Mouse (Mus musculus) cortical plate, adult 2 months (tissue): ENCODE results near the gene Tgfb3.

Experiments
- CTCF ChIP-seq: fragments of 200-500 bp; IDR thresholded peaks from 2 replicates; pipeline ENCODE4 v1.5.1; 2011; ENCODE audit warnings: mild to moderate bottlenecking, control low read depth, low read length; ENCODE audit not compliant: insufficient read depth; ENCODE audit errors: extremely low read depth
- POLR2A ChIP-seq: fragments of 200-500 bp; IDR thresholded peaks from 2 replicates; pipeline ENCODE4 v1.6.1; 2011; ENCODE audit warnings: mild to moderate bottlenecking, low read length, control low read depth; ENCODE audit not compliant: insufficient read depth; ENCODE audit errors: extremely low read depth

DNA sequence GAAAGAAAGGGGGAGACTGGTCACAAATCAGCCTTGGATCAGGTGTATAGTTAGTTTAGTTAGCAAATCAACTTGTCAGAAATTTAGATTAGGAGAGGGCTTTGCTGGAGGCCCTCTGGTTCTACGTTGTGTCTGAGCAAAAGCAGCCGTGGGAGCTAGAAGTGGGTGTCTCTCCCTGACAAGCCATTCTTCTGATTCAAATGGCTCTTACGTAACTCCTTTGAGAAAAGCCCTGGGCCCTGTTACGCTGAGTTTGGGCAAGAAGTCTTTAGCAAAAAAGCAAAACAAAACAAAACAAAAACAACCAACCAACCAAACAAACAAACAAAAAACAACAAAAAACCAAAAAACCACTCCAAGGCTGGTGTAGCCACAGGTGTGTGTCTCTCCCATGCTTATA is 11.9 kb upstream of the Tgfb3 start:
- TF ChIP-seq CTCF (no peak), POLR2A (no peak)
